Mouse (Mus musculus) olfactory bulb, adult 2 months (tissue): ENCODE data around the gene Arel1. TPM values are rescaled to one million over a fixed set of nuclear protein-coding genes. Genes with fewer than 3 reads are reported as not detected.

ENCODE experiments used
- H3K27ac ChIP-seq: fragments of 200-500 bp; 2 replicates; pipeline ENCODE4 v1.5.1; 2012; ENCODE audit warnings: low read depth, low read length; ENCODE audit not compliant: insufficient read depth
- H3K4me1 ChIP-seq: fragments of 200-500 bp; 2 replicates; pipeline ENCODE4 v1.6.1; 2012; ENCODE audit warnings: low read length; ENCODE audit not compliant: control insufficient read depth, insufficient read depth
- H3K4me3 ChIP-seq: fragments of 200-500 bp; 2 replicates; pipeline ENCODE4 v1.5.1; 2012; ENCODE audit warnings: mild to moderate bottlenecking, low read depth, low read length, moderate library complexity; ENCODE audit not compliant: insufficient read depth
- CTCF ChIP-seq: fragments of 200-500 bp; IDR thresholded peaks from 2 replicates; pipeline ENCODE4 v1.5.1; 2012; ENCODE audit warnings: low read depth, mild to moderate bottlenecking, low read length, moderate library complexity; ENCODE audit not compliant: insufficient read depth
- POLR2A ChIP-seq: fragments of 200-500 bp; IDR thresholded peaks from 2 replicates; pipeline ENCODE4 v1.6.1; 2012; ENCODE audit warnings: mild to moderate bottlenecking, low read depth, low read length, moderate library complexity; ENCODE audit not compliant: insufficient read depth
- WGBS: fragments of 180-500 bp; shearing (Covaris S2); methylation state at CpG from one replicate; pipeline ENCODE4 v1.1.7; 2018; 5-methylcytosine and 5-hydroxymethylcytosine counted together
- polyA plus RNA-seq: library from polyadenylated mRNA; stranded (reverse); fragments of >200 nt; gene quantifications from 2 replicates; pipeline ENCODE4 v1.2.4, GENCODE M21; 2012; ENCODE audit warnings: low replicate concordance; ENCODE audit not compliant: missing spikeins, insufficient read depth, insufficient read length

Arel1 gene
- polyA plus RNA-seq, 1 experiment: not detected

GRCm38 (mm10) chr12:84952351-84952750 is 18.3 kb downstream of the Arel1 start:
- no peak overlapping the region for H3K27ac ChIP-seq
- WGBS: 50% methylated on average over 1 of the region's 1 CpGs
- peaks cover 6% of the 10 kb centered on the region for H3K4me1 ChIP-seq
- no peak overlapping the region for H3K4me3 ChIP-seq
- TF ChIP-seq POLR2A (no peak), CTCF (no peak)

- Histone ChIP-seq H3K4me1 (peaks cover 6% of the 10 kb centered on the region), H3K4me3 (no peak overlapping the region), H3K27ac (no peak overlapping the region)
- 29% methylated on average over 8 of the region's 8 CpGs for WGBS
- TF ChIP-seq CTCF (no peak), POLR2A (no peak)
These were observed 19.2 kb downstream of the Arel1 start for GRCm38 (mm10) chr12:84951531-84951930.

- WGBS: 66% methylated on average over 6 of the region's 6 CpGs
- Histone ChIP-seq H3K4me1 (peaks cover 6% of the 10 kb centered on the region), H3K4me3 (no peak overlapping the region), H3K27ac (no peak overlapping the region)
- no peak for TF ChIP-seq CTCF
- no peak for TF ChIP-seq POLR2A
These were observed 19.9 kb downstream of the Arel1 start for GRCm38 (mm10) chr12:84950763-84951162.

GRCm38 (mm10) chr12:84948584-84949285 is 22.0 kb downstream of the Arel1 start:
- TF ChIP-seq CTCF (no peak), POLR2A (no peak)
- Histone ChIP-seq H3K27ac (no peak overlapping the region), H3K4me3 (no peak overlapping the region), H3K4me1 (peaks cover 6% of the 10 kb centered on the region)
- WGBS: 62% methylated on average over 6 of the region's 6 CpGs

GRCm38 (mm10) chr12:84947894-84948583 is 22.7 kb downstream of the Arel1 start:
- WGBS: 78% methylated on average over 2 of the region's 2 CpGs
- no peak overlapping the region for H3K4me3 ChIP-seq
- TF ChIP-seq POLR2A: no peak

GRCm38 (mm10) chr12:84944813-84945553 is 25.7 kb downstream of the Arel1 start:
- peaks cover 3% of the 10 kb centered on the region; the same call in 1 of the 2 replicates for H3K4me1 ChIP-seq
- 91% methylated on average over 9 of the region's 9 CpGs for WGBS
- H3K4me3 ChIP-seq: no peak overlapping the region
- no peak overlapping the region for H3K27ac ChIP-seq
- TF ChIP-seq POLR2A: no peak
- no peak for TF ChIP-seq CTCF

More at GRCm38 (mm10) chr12:84947894-84948583, 22.7 kb downstream of the Arel1 start:
- no peak overlapping the region for H3K27ac ChIP-seq
- H3K4me1 ChIP-seq: peaks cover 6% of the 10 kb centered on the region

- no peak for TF ChIP-seq POLR2A
- TF ChIP-seq CTCF: no peak
- Histone ChIP-seq H3K4me1 (peaks cover under 1% of the 10 kb centered on the region; the same call in 1 of the 2 replicates), H3K27ac (no peak overlapping the region), H3K4me3 (no peak overlapping the region)
- WGBS: 87% methylated on average over 4 of the region's 4 CpGs
These were observed 26.4 kb downstream of the Arel1 start for GRCm38 (mm10) chr12:84944150-84944812.

GRCm38 (mm10) chr12:84943006-84943952 is 27.4 kb downstream of the Arel1 start:
- Histone ChIP-seq H3K4me3 (no peak overlapping the region), H3K4me1 (peaks cover 2% of the 10 kb centered on the region; the same call in 1 of the 2 replicates), H3K27ac (no peak overlapping the region)
- TF ChIP-seq CTCF: no peak
- TF ChIP-seq POLR2A: no peak
- 86% methylated on average over 21 of the region's 21 CpGs for WGBS
